Mouse (Mus musculus) layer of hippocampus, adult 18-20 months (tissue): ENCODE results near the gene Cox16. TPM values are rescaled to one million over a fixed set of nuclear protein-coding genes. Genes with fewer than 3 reads are reported as not detected.

ENCODE experiments used
- DNase-seq, 2 experiments: peaks; one replicate each; pipeline ENCODE4 v3.0.0; 2022; ENCODE audit warnings: low spot score in 2 of 2
- total RNA-seq, 2 experiments: library from RNA; stranded (reverse); gene quantifications; 2 replicates each; pipeline ENCODE4 v1.2.3; 2021

Gene Cox16
- total RNA-seq, 2 experiments from 2014 or later, result 39.7 to 40.3 TPM

- DNase-seq, result no peak
Measured at GRCm38 (mm10) chr12:81331046-81331638, 153.8 kb downstream of the Cox16 start.

GRCm38 (mm10) chr12:81324991-81325390 is 159.9 kb downstream of the Cox16 start:
- DNase-seq, result no peak

- peak; percentile 18 to 67 for DNase-seq
Measured at GRCm38 (mm10) chr12:81324116-81324515, 160.8 kb downstream of the Cox16 start.

- no peak for DNase-seq
Measured at GRCm38 (mm10) chr12:81321021-81321420, 163.9 kb downstream of the Cox16 start.

- DNase-seq, result no peak
Measured at GRCm38 (mm10) chr12:81317811-81318210, 167.1 kb downstream of the Cox16 start.

- DNase-seq, result peak in 1 of 2 experiments; percentile 23
Measured at GRCm38 (mm10) chr12:81315953-81316352, 169.0 kb downstream of the Cox16 start.

Other genes with a start within 250 kb of the Cox16 start
- gene Slc8a3, start 151.9 kb downstream of the Cox16 start, total RNA-seq, result 10 to 100 TPM; 13.0 to 14.0 TPM
- 1 to 10 TPM; 1.4 to 1.6 TPM for gene Gm4787, start 105.7 kb downstream of the Cox16 start, total RNA-seq
- 1 to 10 TPM; 1.5 to 2.7 TPM for gene Adam4, start 63.2 kb downstream of the Cox16 start, total RNA-seq
- gene Gm20498, start 47.8 kb upstream of the Cox16 start, total RNA-seq, result 10 to 100 TPM; 35.1 to 41.0 TPM
- 10 to 100 TPM; 29.4 to 31.3 TPM for gene Synj2bp, start 47.8 kb upstream of the Cox16 start, total RNA-seq
- under 1 TPM in 1 of 2 experiments, not detected in 1; 0.20 TPM for gene Adam21, start 83.3 kb upstream of the Cox16 start, total RNA-seq
- gene Med6, start 109.9 kb upstream of the Cox16 start, total RNA-seq, result 10 to 100 TPM; 29.5 to 31.7 TPM
- 10 to 100 TPM; 38.8 to 44.5 TPM for gene Ttc9, start 146.1 kb upstream of the Cox16 start, total RNA-seq